Mouse (Mus musculus): ENCODE data around the gene Cdhr3. TPM values are rescaled to one million over a fixed set of nuclear protein-coding genes. Genes with fewer than 3 reads are reported as not detected.

The Cdhr3 gene
- total RNA-seq (2014; rRNA removed; ENCODE audit: low replicate concordance) (1.5 TPM in 1 of 2 replicates, not detected in the other), polyA plus RNA-seq (2015; fragmentation: Nextera tagmentation; extraction: Ambion mirVana) (0.73 and 1.2 TPM in 2 replicates)

DNA sequence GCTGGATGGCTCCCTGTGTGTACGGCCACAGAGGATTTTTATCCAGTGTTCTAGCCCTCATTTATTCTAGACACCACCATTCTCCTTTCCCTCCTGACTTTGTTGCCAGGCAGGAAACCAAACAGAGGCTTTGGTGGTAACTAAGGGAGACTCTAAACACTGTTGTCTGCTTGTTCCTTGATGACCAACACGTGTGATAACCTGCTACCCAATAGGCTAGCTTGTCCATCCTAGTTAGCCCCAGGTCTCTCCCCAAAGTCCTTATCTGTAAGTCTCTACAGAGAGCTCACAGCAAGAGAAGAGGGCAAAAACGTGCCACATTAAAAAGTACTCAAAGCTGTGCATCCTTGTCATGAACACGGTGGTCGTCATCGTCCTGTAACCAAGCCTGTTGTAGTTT lies at the start of gene Cdhr3:
Gene Cdhr3, minus strand, starts transcription at position 101 of the 400 bp plus-strand sequence.
- DNase-seq (ENCODE audit: low spot score) (no peak), ATAC-seq (ENCODE audit: insufficient read depth, low read depth) (no peak)
- Histone ChIP-seq H3K4me1 (ENCODE audit: control insufficient read depth, insufficient read depth) (no peaks in the 10 kb centered on the region), H3K4me3 (ENCODE audit: low read depth, low read length) (no peak within 1 kb of the TSS), H3K27me3 (ENCODE audit: control insufficient read depth, insufficient read depth, low read length) (no peaks in the 10 kb centered on the region), H3K9me3 (replicated peaks; ENCODE audit: control insufficient read depth, low read length) (no peaks in the 10 kb centered on the region), H3K9ac (replicated peaks; ENCODE audit: low read depth, low read length) (no peak within 1 kb of the TSS), H3K36me3 (replicated peaks; ENCODE audit: control insufficient read depth, insufficient read depth, low read length) (no peaks in the 10 kb centered on the region), H3K4me2 (ENCODE audit: low read depth, low read length) (no peak within 1 kb of the TSS), H3K27ac (ENCODE audit: low read depth) (no peak within 1 kb of the TSS)
- 66% methylated on average over 6 of the region's 6 CpGs for WGBS
- no peak for TF ChIP-seq EP300 (IDR thresholded peaks at IDR 0.05; ENCODE audit: low read depth)
- no peak for TF ChIP-seq CTCF (IDR thresholded peaks at IDR 0.05; ENCODE audit: low read depth)

DNA sequence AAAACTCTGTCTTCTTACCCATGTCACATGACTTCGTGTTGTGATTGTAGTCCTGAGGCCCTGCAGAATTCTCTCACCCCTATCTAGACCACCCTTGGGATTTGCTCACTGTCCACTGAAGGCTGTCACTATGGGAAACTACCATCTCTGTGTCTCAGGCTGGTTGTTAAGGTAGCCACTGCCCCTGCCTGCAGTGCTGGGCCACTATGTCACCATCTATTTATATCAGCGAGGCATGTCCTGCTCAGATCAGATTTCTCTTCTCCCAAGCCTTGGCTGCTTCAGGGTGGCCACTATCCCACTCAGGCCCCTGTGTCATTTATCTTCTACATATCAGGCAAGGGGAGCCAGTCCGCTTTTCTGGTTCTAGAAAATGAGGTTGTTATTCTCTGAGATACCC lies 46.4 kb upstream of the Cdhr3 start:
- Histone ChIP-seq H3K9me3 (replicated peaks; ENCODE audit: control insufficient read depth, low read length) (no peaks in the 10 kb centered on the region), H3K4me3 (ENCODE audit: low read depth, low read length) (no peak overlapping the region), H3K4me2 (ENCODE audit: low read depth, low read length) (no peak overlapping the region), H3K4me1 (ENCODE audit: control insufficient read depth, insufficient read depth) (0 out of 2 replicates have a peak, but pooled peaks cover 4% of the 10 kb centered on the region), H3K9ac (replicated peaks; ENCODE audit: low read depth, low read length) (no peak overlapping the region), H3K27ac (ENCODE audit: low read depth) (no peak overlapping the region), H3K27me3 (ENCODE audit: control insufficient read depth, insufficient read depth, low read length) (no peaks in the 10 kb centered on the region), H3K36me3 (replicated peaks; ENCODE audit: control insufficient read depth, insufficient read depth, low read length) (no peaks in the 10 kb centered on the region)
- ATAC-seq (ENCODE audit: insufficient read depth, low read depth) (peak; percentile 88), DNase-seq (ENCODE audit: low spot score) (peak; percentile 71)
- TF ChIP-seq CTCF (IDR thresholded peaks at IDR 0.05; ENCODE audit: low read depth) (no peak), EP300 (IDR thresholded peaks at IDR 0.05; ENCODE audit: low read depth) (no peak)
- 38% methylated on average over 3 of the region's 3 CpGs for WGBS

DNA sequence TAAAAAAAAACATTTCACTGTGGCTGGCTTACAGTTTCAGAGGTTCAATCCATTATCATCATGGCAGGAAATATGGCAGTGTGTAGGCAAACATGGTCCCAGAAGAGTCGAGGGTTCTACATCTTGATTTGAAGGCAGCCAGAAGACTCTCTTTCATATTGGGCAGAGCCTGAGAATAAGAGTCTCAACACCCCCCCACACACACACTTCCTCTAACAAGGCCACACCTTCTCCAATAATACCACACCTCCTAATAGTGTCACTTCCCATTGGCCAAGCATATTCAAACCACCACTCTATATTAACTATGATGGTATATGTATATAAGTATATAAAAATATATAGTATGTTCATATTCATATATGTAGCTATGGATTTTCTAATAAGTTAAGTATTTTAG lies 45.2 kb upstream of the Cdhr3 start:
- no peak overlapping the region for H3K9ac ChIP-seq (replicated peaks; ENCODE audit: low read depth, low read length)
- no peak for DNase-seq (ENCODE audit: low spot score)
- no peaks in the 10 kb centered on the region for H3K27me3 ChIP-seq (ENCODE audit: control insufficient read depth, insufficient read depth, low read length)
- H3K4me3 ChIP-seq (ENCODE audit: low read depth, low read length) = no peak overlapping the region
- TF ChIP-seq EP300 (IDR thresholded peaks at IDR 0.05; ENCODE audit: low read depth) = no peak
- TF ChIP-seq CTCF (IDR thresholded peaks at IDR 0.05; ENCODE audit: low read depth) = no peak
- WGBS = 85% methylated on average over 1 of the region's 1 CpGs
- H3K36me3 ChIP-seq (replicated peaks; ENCODE audit: control insufficient read depth, insufficient read depth, low read length) = no peaks in the 10 kb centered on the region
- H3K9me3 ChIP-seq (replicated peaks; ENCODE audit: control insufficient read depth, low read length) = no peaks in the 10 kb centered on the region
- ATAC-seq (ENCODE audit: insufficient read depth, low read depth) = no peak
- H3K4me2 ChIP-seq (ENCODE audit: low read depth, low read length) = no peak overlapping the region
- no peak overlapping the region for H3K27ac ChIP-seq (ENCODE audit: low read depth)
- 0 out of 2 replicates have a peak, but pooled peaks cover 4% of the 10 kb centered on the region for H3K4me1 ChIP-seq (ENCODE audit: control insufficient read depth, insufficient read depth)

DNA sequence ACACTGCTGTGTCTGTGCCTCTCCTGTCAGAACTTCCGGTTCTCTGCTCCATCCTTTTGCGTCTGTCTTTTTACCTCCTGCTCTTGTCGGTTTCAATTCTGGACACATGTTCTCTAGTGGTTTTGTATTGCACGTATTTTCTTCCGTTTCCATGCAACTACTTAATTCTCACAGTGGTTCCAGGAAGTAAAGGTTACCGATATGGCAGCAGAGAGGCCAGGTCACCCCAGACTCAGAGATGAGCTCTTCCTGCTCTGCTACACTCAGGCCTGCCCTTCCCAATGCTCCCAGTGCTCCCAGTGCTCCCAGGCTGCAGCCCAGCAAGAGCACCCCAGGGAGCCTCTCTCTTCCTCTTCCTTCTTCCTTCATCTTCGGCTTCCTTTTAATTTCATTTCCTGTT lies 39.1 kb upstream of the Cdhr3 start:
- no peak for TF ChIP-seq EP300 (IDR thresholded peaks at IDR 0.05; ENCODE audit: low read depth)
- no peak for TF ChIP-seq CTCF (IDR thresholded peaks at IDR 0.05; ENCODE audit: low read depth)
- no peak overlapping the region for H3K27ac ChIP-seq (ENCODE audit: low read depth)
- 48% methylated on average over 7 of the region's 7 CpGs for WGBS
- peaks cover 8% of the 10 kb centered on the region; the same call in 1 of the 2 replicates for H3K4me1 ChIP-seq (ENCODE audit: control insufficient read depth, insufficient read depth)
- no peak overlapping the region for H3K4me3 ChIP-seq (ENCODE audit: low read depth, low read length)
- DNase-seq (ENCODE audit: low spot score) (no peak), ATAC-seq (ENCODE audit: insufficient read depth, low read depth) (no peak)
- no peaks in the 10 kb centered on the region for H3K36me3 ChIP-seq (replicated peaks; ENCODE audit: control insufficient read depth, insufficient read depth, low read length)
- H3K27me3 ChIP-seq (ENCODE audit: control insufficient read depth, insufficient read depth, low read length) = no peaks in the 10 kb centered on the region
- H3K4me2 ChIP-seq (ENCODE audit: low read depth, low read length) = no peak overlapping the region
- no peak overlapping the region for H3K9ac ChIP-seq (replicated peaks; ENCODE audit: low read depth, low read length)
- no peaks in the 10 kb centered on the region for H3K9me3 ChIP-seq (replicated peaks; ENCODE audit: control insufficient read depth, low read length)

DNA sequence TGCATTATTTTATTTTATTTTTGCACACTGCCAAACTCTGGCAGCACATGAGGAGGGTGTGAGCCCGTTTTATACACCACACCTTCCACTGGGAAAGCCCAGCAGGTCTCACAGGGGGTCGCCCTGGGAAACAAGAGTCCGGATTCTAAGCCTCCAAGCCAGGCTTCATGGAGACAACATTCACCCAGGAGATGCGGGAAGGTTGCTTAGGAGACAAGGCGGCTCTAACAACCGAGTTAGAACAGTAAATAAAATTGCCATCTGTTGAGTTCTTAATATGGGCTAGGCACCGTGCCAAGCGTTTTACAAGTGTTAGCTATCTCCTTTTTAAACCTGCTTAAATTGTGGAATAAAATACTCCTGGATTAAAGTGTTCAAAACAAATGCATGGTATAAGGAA lies 37.7 kb upstream of the Cdhr3 start:
- Histone ChIP-seq H3K4me1 (ENCODE audit: control insufficient read depth, insufficient read depth) (peaks cover 8% of the 10 kb centered on the region; the same call in 1 of the 2 replicates), H3K4me3 (ENCODE audit: low read depth, low read length) (no peak overlapping the region), H3K9ac (replicated peaks; ENCODE audit: low read depth, low read length) (no peak overlapping the region), H3K9me3 (replicated peaks; ENCODE audit: control insufficient read depth, low read length) (no peaks in the 10 kb centered on the region), H3K27ac (ENCODE audit: low read depth) (no peak overlapping the region), H3K36me3 (replicated peaks; ENCODE audit: control insufficient read depth, insufficient read depth, low read length) (no peaks in the 10 kb centered on the region), H3K4me2 (ENCODE audit: low read depth, low read length) (no peak overlapping the region), H3K27me3 (ENCODE audit: control insufficient read depth, insufficient read depth, low read length) (no peaks in the 10 kb centered on the region)
- ATAC-seq (ENCODE audit: insufficient read depth, low read depth) = no peak
- WGBS = 51% methylated on average over 8 of the region's 8 CpGs
- TF ChIP-seq CTCF (IDR thresholded peaks at IDR 0.05; ENCODE audit: low read depth) (no peak), EP300 (IDR thresholded peaks at IDR 0.05; ENCODE audit: low read depth) (no peak)
- DNase-seq (ENCODE audit: low spot score) = no peak

DNA sequence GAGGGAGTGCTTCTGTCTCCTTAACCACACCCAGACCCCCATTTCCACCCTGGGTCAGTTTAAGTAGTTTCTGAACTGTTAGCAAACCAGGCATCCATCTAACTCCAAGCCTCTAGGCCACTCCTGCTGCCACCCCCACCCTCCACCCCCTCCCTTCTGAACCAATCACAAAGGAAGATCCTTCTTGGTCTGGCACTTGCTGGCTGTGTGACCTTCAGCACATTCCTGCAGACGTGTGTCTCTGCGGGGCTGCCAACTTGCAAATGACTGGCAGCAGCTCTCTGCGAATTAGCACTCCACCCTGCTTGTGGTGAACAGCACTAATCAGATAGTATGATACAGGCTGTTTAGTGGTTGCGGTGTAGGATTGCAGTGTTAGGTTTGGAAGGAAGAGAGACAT lies 36.7 kb upstream of the Cdhr3 start:
- WGBS = 8% methylated on average over 4 of the region's 4 CpGs
- TF ChIP-seq EP300 (IDR thresholded peaks at IDR 0.05; ENCODE audit: low read depth) (no peak), CTCF (IDR thresholded peaks at IDR 0.05; ENCODE audit: low read depth) (no peak)
- H3K4me3 ChIP-seq (ENCODE audit: low read depth, low read length) = no peak overlapping the region

More for the DNA sequence above, 36.7 kb upstream of the Cdhr3 start:
- Histone ChIP-seq H3K36me3 (replicated peaks; ENCODE audit: control insufficient read depth, insufficient read depth, low read length) (no peaks in the 10 kb centered on the region), H3K4me2 (ENCODE audit: low read depth, low read length) (no peak overlapping the region), H3K4me1 (ENCODE audit: control insufficient read depth, insufficient read depth) (peaks cover 8% of the 10 kb centered on the region; the same call in 1 of the 2 replicates), H3K27me3 (ENCODE audit: control insufficient read depth, insufficient read depth, low read length) (no peaks in the 10 kb centered on the region), H3K9ac (replicated peaks; ENCODE audit: low read depth, low read length) (no peak overlapping the region), H3K9me3 (replicated peaks; ENCODE audit: control insufficient read depth, low read length) (no peaks in the 10 kb centered on the region), H3K27ac (ENCODE audit: low read depth) (no peak overlapping the region)
- peak; percentile 76 for ATAC-seq (ENCODE audit: insufficient read depth, low read depth)
- peak; percentile 36 for DNase-seq (ENCODE audit: low spot score)
